Mouse (Mus musculus): ENCODE results near the gene Pi4kb. TPM values are rescaled to one million over a fixed set of nuclear protein-coding genes. Genes with fewer than 3 reads are reported as not detected.

The Pi4kb gene
- polyA plus RNA-seq, 1 experiment = 30.2 TPM

GRCm38 (mm10) chr3:94974026-94974527, 454 bp upstream of the Pi4kb start:
- H3K36me3 ChIP-seq (ENCODE audit: control insufficient read depth, insufficient read depth, low read length) = no peaks in the 10 kb centered on the region
- DNase-seq (ENCODE audit: low read depth in 1 of 2, low spot score in 2 of 2) = no peak
- H3K27ac ChIP-seq (ENCODE audit: insufficient read depth, low read length) = peak overlapping the region; percentile 22; the same call in 1 of the 2 replicates
- H3K4me3 ChIP-seq (ENCODE audit: extremely low read depth, insufficient read depth, insufficient read length) = peak overlapping the region; percentile 52
- H3K27me3 ChIP-seq (ENCODE audit: control insufficient read depth, insufficient read depth, low read length) = no peaks in the 10 kb centered on the region
- 30% methylated on average over 9 of the region's 9 CpGs for WGBS
- TF ChIP-seq CTCF (IDR thresholded peaks at IDR 0.05; ENCODE audit: extremely low read depth, insufficient read depth, insufficient read length, insufficient replicate concordance) = no peak
- TF ChIP-seq POLR2A (IDR thresholded peaks at IDR 0.05; ENCODE audit: low read depth, low read length) = no peak
- H3K4me1 ChIP-seq (ENCODE audit: control insufficient read depth, insufficient read depth, insufficient read length) = peaks cover 3% of the 10 kb centered on the region; the same call in 1 of the 2 replicates

GRCm38 (mm10) chr3:94984312-94984711, 9.8 kb downstream of the Pi4kb start:
- peaks cover 17% of the 10 kb centered on the region for H3K36me3 ChIP-seq (ENCODE audit: control insufficient read depth, insufficient read depth, low read length)
- no peak for DNase-seq (ENCODE audit: low read depth in 1 of 2, low spot score in 2 of 2)
- H3K27me3 ChIP-seq (ENCODE audit: control insufficient read depth, insufficient read depth, low read length) = no peaks in the 10 kb centered on the region
- 92% methylated on average over 11 of the region's 11 CpGs for WGBS
- H3K4me3 ChIP-seq (ENCODE audit: extremely low read depth, insufficient read depth, insufficient read length) = no peak overlapping the region
- no peaks in the 10 kb centered on the region; the same call in 1 of the 2 replicates for H3K4me1 ChIP-seq (ENCODE audit: control insufficient read depth, insufficient read depth, insufficient read length)
- TF ChIP-seq POLR2A (IDR thresholded peaks at IDR 0.05; ENCODE audit: low read depth, low read length) (no peak), CTCF (IDR thresholded peaks at IDR 0.05; ENCODE audit: extremely low read depth, insufficient read depth, insufficient read length, insufficient replicate concordance) (no peak)
- H3K27ac ChIP-seq (ENCODE audit: insufficient read depth, low read length) = no peak overlapping the region

GRCm38 (mm10) chr3:94985513-94985912, 11.0 kb downstream of the Pi4kb start:
- Histone ChIP-seq H3K36me3 (ENCODE audit: control insufficient read depth, insufficient read depth, low read length) (peaks cover 22% of the 10 kb centered on the region), H3K4me3 (ENCODE audit: extremely low read depth, insufficient read depth, insufficient read length) (no peak overlapping the region), H3K4me1 (ENCODE audit: control insufficient read depth, insufficient read depth, insufficient read length) (no peaks in the 10 kb centered on the region; the same call in 1 of the 2 replicates), H3K27ac (ENCODE audit: insufficient read depth, low read length) (no peak overlapping the region), H3K27me3 (ENCODE audit: control insufficient read depth, insufficient read depth, low read length) (no peaks in the 10 kb centered on the region)
- TF ChIP-seq POLR2A (IDR thresholded peaks at IDR 0.05; ENCODE audit: low read depth, low read length) (no peak), CTCF (IDR thresholded peaks at IDR 0.05; ENCODE audit: extremely low read depth, insufficient read depth, insufficient read length, insufficient replicate concordance) (no peak)
- WGBS = 97% methylated on average over 2 of the region's 2 CpGs
- DNase-seq (ENCODE audit: low read depth in 1 of 2, low spot score in 2 of 2) = no peak

GRCm38 (mm10) chr3:94987578-94987977, 13.0 kb downstream of the Pi4kb start:
- Histone ChIP-seq H3K4me1 (ENCODE audit: control insufficient read depth, insufficient read depth, insufficient read length) (no peaks in the 10 kb centered on the region), H3K4me3 (ENCODE audit: extremely low read depth, insufficient read depth, insufficient read length) (no peak overlapping the region), H3K27ac (ENCODE audit: insufficient read depth, low read length) (no peak overlapping the region), H3K27me3 (ENCODE audit: control insufficient read depth, insufficient read depth, low read length) (no peaks in the 10 kb centered on the region), H3K36me3 (ENCODE audit: control insufficient read depth, insufficient read depth, low read length) (peaks cover 19% of the 10 kb centered on the region)
- TF ChIP-seq POLR2A (IDR thresholded peaks at IDR 0.05; ENCODE audit: low read depth, low read length) (no peak), CTCF (IDR thresholded peaks at IDR 0.05; ENCODE audit: extremely low read depth, insufficient read depth, insufficient read length, insufficient replicate concordance) (no peak)
- DNase-seq (ENCODE audit: low read depth in 1 of 2, low spot score in 2 of 2) = no peak

- no peak for DNase-seq (ENCODE audit: low read depth in 1 of 2, low spot score in 2 of 2)
- no peaks in the 10 kb centered on the region for H3K27me3 ChIP-seq (ENCODE audit: control insufficient read depth, insufficient read depth, low read length)
- no peak overlapping the region for H3K4me3 ChIP-seq (ENCODE audit: extremely low read depth, insufficient read depth, insufficient read length)
- H3K27ac ChIP-seq (ENCODE audit: insufficient read depth, low read length) = no peak overlapping the region
- H3K36me3 ChIP-seq (ENCODE audit: control insufficient read depth, insufficient read depth, low read length) = peaks cover 25% of the 10 kb centered on the region
- TF ChIP-seq POLR2A (IDR thresholded peaks at IDR 0.05; ENCODE audit: low read depth, low read length) (no peak), CTCF (IDR thresholded peaks at IDR 0.05; ENCODE audit: extremely low read depth, insufficient read depth, insufficient read length, insufficient replicate concordance) (no peak)
- WGBS = 88% methylated on average over 9 of the region's 9 CpGs
- H3K4me1 ChIP-seq (ENCODE audit: control insufficient read depth, insufficient read depth, insufficient read length) = no peaks in the 10 kb centered on the region
Measured at GRCm38 (mm10) chr3:94989159-94989761, 14.7 kb downstream of the Pi4kb start.

GRCm38 (mm10) chr3:94996946-94997345, 22.4 kb downstream of the Pi4kb start:
- H3K27me3 ChIP-seq (ENCODE audit: control insufficient read depth, insufficient read depth, low read length) = no peaks in the 10 kb centered on the region
- TF ChIP-seq CTCF (IDR thresholded peaks at IDR 0.05; ENCODE audit: extremely low read depth, insufficient read depth, insufficient read length, insufficient replicate concordance) = peak; percentile 71; the same call in 1 of the 2 replicates
- TF ChIP-seq POLR2A (IDR thresholded peaks at IDR 0.05; ENCODE audit: low read depth, low read length) = no peak
- H3K27ac ChIP-seq (ENCODE audit: insufficient read depth, low read length) = no peak overlapping the region
- 25% methylated on average over 2 of the region's 2 CpGs for WGBS
- peaks cover 39% of the 10 kb centered on the region for H3K36me3 ChIP-seq (ENCODE audit: control insufficient read depth, insufficient read depth, low read length)
- no peak overlapping the region for H3K4me3 ChIP-seq (ENCODE audit: extremely low read depth, insufficient read depth, insufficient read length)
- no peaks in the 10 kb centered on the region for H3K4me1 ChIP-seq (ENCODE audit: control insufficient read depth, insufficient read depth, insufficient read length)
- peak; percentile 66 to 84 for DNase-seq (ENCODE audit: low read depth in 1 of 2, low spot score in 2 of 2)

- Histone ChIP-seq H3K4me1 (ENCODE audit: control insufficient read depth, insufficient read depth, insufficient read length) (no peaks in the 10 kb centered on the region), H3K27me3 (ENCODE audit: control insufficient read depth, insufficient read depth, low read length) (no peaks in the 10 kb centered on the region), H3K4me3 (ENCODE audit: extremely low read depth, insufficient read depth, insufficient read length) (no peak overlapping the region), H3K27ac (ENCODE audit: insufficient read depth, low read length) (no peak overlapping the region), H3K36me3 (ENCODE audit: control insufficient read depth, insufficient read depth, low read length) (peaks cover 44% of the 10 kb centered on the region)
- no peak for TF ChIP-seq CTCF (IDR thresholded peaks at IDR 0.05; ENCODE audit: extremely low read depth, insufficient read depth, insufficient read length, insufficient replicate concordance)
- TF ChIP-seq POLR2A (IDR thresholded peaks at IDR 0.05; ENCODE audit: low read depth, low read length) = no peak
- WGBS = 90% methylated on average over 4 of the region's 4 CpGs
- no peak for DNase-seq (ENCODE audit: low read depth in 1 of 2, low spot score in 2 of 2)
Measured at GRCm38 (mm10) chr3:95002569-95002968, 28.0 kb downstream of the Pi4kb start.

Data from spleen, adult 2 months (tissue).